9 mouse cellular contexts compared by ENCODE assay signal in genomic region chr14:121405546-121405945, GRCm38 (mm10). TPM values are rescaled to one million over a fixed set of nuclear protein-coding genes. Genes with fewer than 3 reads are reported as not detected.
DNase-seq lines count a peak whose midpoint lies in the region; ATAC-seq and TF ChIP-seq lines count a peak whose summit lies in the region.
"Had no signal": no experiment of that assay in that cellular context is flagged by ENCODE, and none has a peak within 500 bp of the region (broad histone marks: within the 10 kb centered on the region; RNA-seq: fewer than 3 reads in every experiment).

No protein-coding gene starts in this region.

- H3K4me3 ChIP-seq in kidney, embryonic 15.5 days (replicated peaks) = peak overlapping the region; percentile 12
- peak overlapping the region; percentile 18 for H3K4me3 ChIP-seq in embryonic facial prominence, embryonic 13.5 days
- no peak overlapping the region for H3K4me3 ChIP-seq in intestine, embryonic 14.5 days (ENCODE audit: low read depth, low read length)
- H3K4me3 ChIP-seq in midbrain, postnatal 0 days (ENCODE audit: low read depth, low read length) = peak overlapping the region; percentile 16; the same call in 1 of the 2 replicates

- H3K9me3 ChIP-seq in kidney, embryonic 15.5 days (replicated peaks) = no peaks in the 10 kb centered on the region
- no peaks in the 10 kb centered on the region for H3K9me3 ChIP-seq in embryonic facial prominence, embryonic 13.5 days
- no peaks in the 10 kb centered on the region for H3K9me3 ChIP-seq in intestine, embryonic 14.5 days (ENCODE audit: control insufficient read depth, low read length)
- no peaks in the 10 kb centered on the region for H3K9me3 ChIP-seq in midbrain, postnatal 0 days (ENCODE audit: low read length)

- no peak for ATAC-seq in kidney, embryonic 15.5 days (replicated peaks; ENCODE audit: low FRiP score)
- no peak for ATAC-seq in embryonic facial prominence, embryonic 13.5 days (ENCODE audit: insufficient number of reproducible peaks, insufficient read depth, low FRiP score, low TSS enrichment, low read depth)
- ATAC-seq in intestine, embryonic 14.5 days (replicated peaks; ENCODE audit: low FRiP score, low TSS enrichment, low read depth) = no peak
- no peak for ATAC-seq in midbrain, postnatal 0 days (ENCODE audit: low FRiP score)

- TF ChIP-seq CTCF in midbrain, postnatal 0 days (IDR thresholded peaks at IDR 0.05) = no peak

- no peak overlapping the region for H3K27ac ChIP-seq in kidney, embryonic 15.5 days
- no peak overlapping the region for H3K27ac ChIP-seq in embryonic facial prominence, embryonic 13.5 days
- H3K27ac ChIP-seq in intestine, embryonic 14.5 days (ENCODE audit: low read depth) = no peak overlapping the region
- H3K27ac ChIP-seq in midbrain, postnatal 0 days (ENCODE audit: low read depth, low read length) = no peak overlapping the region

- no peaks in the 10 kb centered on the region for H3K27me3 ChIP-seq in kidney, embryonic 15.5 days
- no peaks in the 10 kb centered on the region for H3K27me3 ChIP-seq in embryonic facial prominence, embryonic 13.5 days
- H3K27me3 ChIP-seq in intestine, embryonic 14.5 days (replicated peaks; ENCODE audit: control insufficient read depth, insufficient read depth, low read length) = no peaks in the 10 kb centered on the region
- H3K27me3 ChIP-seq in midbrain, postnatal 0 days (ENCODE audit: insufficient read depth, low read length) = no peaks in the 10 kb centered on the region

- peak overlapping the region; percentile 54 for H3K4me2 ChIP-seq in kidney, embryonic 15.5 days
- peak overlapping the region; percentile 51 for H3K4me2 ChIP-seq in embryonic facial prominence, embryonic 13.5 days
- peak overlapping the region; percentile 45 for H3K4me2 ChIP-seq in intestine, embryonic 14.5 days (ENCODE audit: low read length)
- H3K4me2 ChIP-seq in midbrain, postnatal 0 days (ENCODE audit: low read depth, low read length, poor library complexity, severe bottlenecking) = peak overlapping the region; percentile 50

- 38% methylated on average over 15 of the region's 15 CpGs for WGBS in kidney, embryonic 15.5 days
- WGBS in embryonic facial prominence, embryonic 13.5 days = 48% methylated on average over 15 of the region's 15 CpGs
- WGBS in intestine, embryonic 14.5 days = 38% methylated on average over 15 of the region's 15 CpGs
- 46% methylated on average over 15 of the region's 15 CpGs for WGBS in midbrain, postnatal 0 days

- no peak overlapping the region for H3K9ac ChIP-seq in kidney, embryonic 15.5 days
- no peak overlapping the region for H3K9ac ChIP-seq in embryonic facial prominence, embryonic 13.5 days
- no peak overlapping the region for H3K9ac ChIP-seq in intestine, embryonic 14.5 days (ENCODE audit: low read length)
- H3K9ac ChIP-seq in midbrain, postnatal 0 days (replicated peaks; ENCODE audit: low read length, poor library complexity, severe bottlenecking) = no peak overlapping the region

- no peak for DNase-seq in kidney, adult 18-20 months
- no peak for DNase-seq in intestine, embryonic 14.5 days (ENCODE audit: low spot score)
- DNase-seq in midbrain, postnatal 0 days (ENCODE audit: low spot score) = no peak
- no peak for DNase-seq in frontal cortex, postnatal 25 days (ENCODE audit: low spot score in 2 of 2)
- DNase-seq in cerebellum, adult 9-11 months = no peak
- DNase-seq in right cerebral cortex, adult 18-20 months = no peak
- DNase-seq: layer of hippocampus, adult 9-11 months had no signal

- H3K36me3 ChIP-seq in kidney, embryonic 15.5 days = no peaks in the 10 kb centered on the region
- no peaks in the 10 kb centered on the region for H3K36me3 ChIP-seq in embryonic facial prominence, embryonic 13.5 days
- H3K36me3 ChIP-seq in intestine, embryonic 14.5 days (ENCODE audit: control insufficient read depth, insufficient read depth, low read length) = no peaks in the 10 kb centered on the region
- H3K36me3 ChIP-seq in midbrain, postnatal 0 days (ENCODE audit: insufficient read depth, low read length) = no peaks in the 10 kb centered on the region

- 0 out of 2 replicates have a peak, but pooled peaks cover 7% of the 10 kb centered on the region for H3K4me1 ChIP-seq in kidney, embryonic 15.5 days
- no peaks in the 10 kb centered on the region for H3K4me1 ChIP-seq in embryonic facial prominence, embryonic 13.5 days
- H3K4me1 ChIP-seq in intestine, embryonic 14.5 days (replicated peaks; ENCODE audit: control insufficient read depth, insufficient read depth, low read length) = no peaks in the 10 kb centered on the region
- no peaks in the 10 kb centered on the region for H3K4me1 ChIP-seq in midbrain, postnatal 0 days (ENCODE audit: insufficient read depth, low read length)

RNA-seq across cellular contexts. Expression of gene Stk24, which starts 25.7 kb away (rescaled TPM):
- 37.9 and 39.3 TPM in 2 replicates for polyA plus RNA-seq in kidney, embryonic 15.5 days (2015; fragmentation: Nextera tagmentation; extraction: Ambion mirVana)
- 39.0 and 41.2 TPM in 2 replicates for polyA plus RNA-seq in embryonic facial prominence, embryonic 13.5 days (2015; fragmentation: Nextera tagmentation; extraction: Ambion mirVana)
- polyA plus RNA-seq in intestine, embryonic 14.5 days (2014; fragmentation: Nextera tagmentation; extraction: Ambion mirVana) = 49.3 and 51.6 TPM in 2 replicates
- total RNA-seq in midbrain, postnatal 0 days (2014; rRNA removed) = 19.5 and 22.3 TPM in 2 replicates
- 9.8 and 12.8 TPM in 2 replicates for polyA plus RNA-seq in midbrain, postnatal 0 days (2015; fragmentation: Nextera tagmentation; extraction: Ambion mirVana)
